Comparison of ENCODE assay signal across 8 mouse cellular contexts in genomic region chr7:132931560-132932351, GRCm38 (mm10). TPM values are rescaled to one million over a fixed set of nuclear protein-coding genes. Genes with fewer than 3 reads are reported as not detected.
DNase-seq lines count a peak whose midpoint lies in the region; ATAC-seq and TF ChIP-seq lines count a peak whose summit lies in the region.

No protein-coding gene starts in this region.

- DNase-seq in thymus, adult 18-20 months = peak; percentile 31 to 36
- DNase-seq in thymus, postnatal 36 days = no peak
- DNase-seq in embryo, embryonic 10.5 days (ENCODE audit: low spot score) = peak; percentile 57
- peak; percentile 49 to 65 for DNase-seq in gastrocnemius, postnatal 36 days
- peak; percentile 5 for DNase-seq in limb, embryonic 14.5 days (ENCODE audit: low spot score)
- peak; percentile 63 for DNase-seq in midbrain, embryonic 14.5 days
- DNase-seq in spleen, adult 12 weeks (ENCODE audit: low spot score) = peak; percentile 35

- H3K4me3 ChIP-seq in limb, embryonic 14.5 days (replicated peaks; ENCODE audit: low read length) = peak overlapping the region; percentile 88
- H3K4me3 ChIP-seq in midbrain, embryonic 14.5 days (replicated peaks; ENCODE audit: low read depth, low read length) = peak overlapping the region; percentile 89

- H3K36me3 ChIP-seq in limb, embryonic 14.5 days (ENCODE audit: control insufficient read depth, insufficient read depth, low read length) = no peaks in the 10 kb centered on the region
- no peaks in the 10 kb centered on the region for H3K36me3 ChIP-seq in midbrain, embryonic 14.5 days (ENCODE audit: control insufficient read depth, insufficient read depth, low read length)

- peak overlapping the region; percentile 95 for H3K9ac ChIP-seq in limb, embryonic 14.5 days (ENCODE audit: low read depth, low read length, severe bottlenecking)
- peak overlapping the region; percentile 93 for H3K9ac ChIP-seq in midbrain, embryonic 14.5 days (replicated peaks; ENCODE audit: low read length)

- no peak for TF ChIP-seq POLR2A in limb, embryonic 14.5 days (IDR thresholded peaks at IDR 0.05; ENCODE audit: borderline replicate concordance, extremely low read depth, insufficient read depth, insufficient read length)

- intact Hi-C loops in gastrocnemius, postnatal 36 days (cut with DNase I) = loop anchor here (5.0 to 10.0 kb wide), 2 partner anchors 66 to 193 kb away; partner anchors contain the start of genes Ctbp2 and Fgfr2

- no peaks in the 10 kb centered on the region for H3K9me3 ChIP-seq in limb, embryonic 14.5 days (ENCODE audit: control insufficient read depth, low read length)
- no peaks in the 10 kb centered on the region for H3K9me3 ChIP-seq in midbrain, embryonic 14.5 days (ENCODE audit: control insufficient read depth, low read length)

- under 1% methylated on average over 28 of the region's 55 CpGs for WGBS in limb, embryonic 14.5 days
- under 1% methylated on average over 55 of the region's 55 CpGs for WGBS in midbrain, embryonic 14.5 days

- no peaks in the 10 kb centered on the region for H3K27me3 ChIP-seq in limb, embryonic 14.5 days (ENCODE audit: control insufficient read depth, insufficient read depth, low read length)
- no peaks in the 10 kb centered on the region for H3K27me3 ChIP-seq in midbrain, embryonic 14.5 days (ENCODE audit: control insufficient read depth, insufficient read depth, low read length)

- H3K27ac ChIP-seq in limb, embryonic 14.5 days (replicated peaks; ENCODE audit: low read depth, low read length) = peak overlapping the region; percentile 96
- peak overlapping the region; percentile 98 for H3K27ac ChIP-seq in midbrain, embryonic 14.5 days (replicated peaks; ENCODE audit: low read depth, low read length)

- peak overlapping the region; percentile 75 for H3K4me2 ChIP-seq in limb, embryonic 14.5 days (replicated peaks; ENCODE audit: low read depth, low read length, severe bottlenecking)
- peak overlapping the region; percentile 85 for H3K4me2 ChIP-seq in midbrain, embryonic 14.5 days (ENCODE audit: low read length)

- peaks cover 12% of the 10 kb centered on the region for H3K4me1 ChIP-seq in limb, embryonic 14.5 days (ENCODE audit: control insufficient read depth, insufficient read depth, low read length)
- peaks cover 9% of the 10 kb centered on the region for H3K4me1 ChIP-seq in midbrain, embryonic 14.5 days (ENCODE audit: control insufficient read depth, insufficient read depth, low read length)

- ATAC-seq in inflammation-experienced regulatory T-cells, adult 6 months = peak; percentile 16
- ATAC-seq in limb, embryonic 14.5 days (ENCODE audit: low FRiP score, low read depth) = no peak; the same call in 1 of the 2 replicates
- no peak; the same call in none of the 2 replicates for ATAC-seq in midbrain, embryonic 14.5 days (ENCODE audit: low FRiP score, low TSS enrichment)

RNA-seq across cellular contexts. Expression of gene Zranb1, which starts 0.8 kb away (rescaled TPM):
- total RNA-seq in gastrocnemius, postnatal 36 days (2021) = 10 to 100 TPM; 44.4 to 53.3 TPM
- 10 to 100 TPM in 2 of 3 experiments, 1 to 10 TPM in 1; 8.2 to 14.0 (median 13.5) TPM for polyA plus RNA-seq in inflammation-experienced regulatory T-cells, adult 6 months (2017; shearing (Covaris generic))
- 17.4 and 18.1 TPM in 2 replicates for polyA plus RNA-seq in limb, embryonic 14.5 days (2012; rRNA removed)
- 18.1 and 22.4 TPM in 2 replicates for polyA plus RNA-seq in limb, embryonic 14.5 days (2014; fragmentation: Nextera tagmentation; extraction: Ambion mirVana)
- polyA plus RNA-seq in midbrain, embryonic 14.5 days (2014; fragmentation: Nextera tagmentation; extraction: Ambion mirVana) = 32.8 and 35.1 TPM in 2 replicates

Comparison
In these comparisons a context has a peak if more than half of its experiments do, and no peak if none do; other contexts are left out.
1. DNase-seq: peak in thymus, adult 18-20 months (2 of 2), embryo, embryonic 10.5 days (single experiment), gastrocnemius, postnatal 36 days (2 of 2), limb, embryonic 14.5 days (single experiment), midbrain, embryonic 14.5 days (single experiment) and spleen, adult 12 weeks (single experiment); none in thymus, postnatal 36 days (0 of 2).